Mouse (Mus musculus) embryonic facial prominence, embryonic 13.5 days (tissue): ENCODE measurements around the gene Capn3. TPM values are rescaled to one million over a fixed set of nuclear protein-coding genes. Genes with fewer than 3 reads are reported as not detected.

Experiments
- ATAC-seq: fragments of 200-750 bp; cut with Nextera tagmentation; 2 replicates; pipeline ENCODE4 v1.8.0; 2017; ENCODE audit warnings: low read depth; ENCODE audit not compliant: insufficient number of reproducible peaks, insufficient read depth, low FRiP score, low TSS enrichment
- H3K27ac ChIP-seq: fragments of 300-500 bp; sonication (generic); 2 replicates; pipeline ENCODE4 v1.5.1; 2015; ENCODE audit warnings: moderate library complexity, mild to moderate bottlenecking, inconsistent platforms
- H3K27me3 ChIP-seq: fragments of 300-500 bp; sonication (generic); 2 replicates; pipeline ENCODE4 v1.6.1; 2015; ENCODE audit warnings: mild to moderate bottlenecking, inconsistent platforms
- H3K36me3 ChIP-seq: fragments of 300-500 bp; sonication (generic); 2 replicates; pipeline ENCODE4 v1.6.1; 2015; ENCODE audit warnings: mild to moderate bottlenecking, inconsistent platforms
- H3K4me1 ChIP-seq: fragments of 300-500 bp; sonication (generic); 2 replicates; pipeline ENCODE4 v1.6.1; 2015; ENCODE audit warnings: inconsistent platforms
- H3K4me2 ChIP-seq: fragments of 300-500 bp; sonication (generic); 2 replicates; pipeline ENCODE4 v1.6.1; 2015; ENCODE audit warnings: moderate library complexity, mild to moderate bottlenecking, inconsistent platforms
- H3K4me3 ChIP-seq: fragments of 300-500 bp; sonication (generic); 2 replicates; pipeline ENCODE4 v1.5.1; 2015; ENCODE audit warnings: mild to moderate bottlenecking, inconsistent platforms
- H3K9ac ChIP-seq: fragments of 300-500 bp; sonication (generic); 2 replicates; pipeline ENCODE4 v1.6.1; 2015; ENCODE audit warnings: mild to moderate bottlenecking, inconsistent platforms
- H3K9me3 ChIP-seq: fragments of 300-500 bp; sonication (generic); 2 replicates; pipeline ENCODE4 v1.6.1; 2016; ENCODE audit warnings: inconsistent platforms
- WGBS: fragments of 180-500 bp; shearing (Covaris S2); methylation state at CpG from one replicate; pipeline ENCODE4 v1.1.7; 2015; ENCODE audit warnings: mixed read lengths; 5-methylcytosine and 5-hydroxymethylcytosine counted together
- polyA plus RNA-seq: library from polyadenylated mRNA; unstranded; fragments of >200 nt; fragmentation: Nextera tagmentation; extraction: Ambion mirVana; gene quantifications from 2 replicates; pipeline ENCODE4 v1.2.1, GENCODE M21; 2015

The Capn3 gene
- polyA plus RNA-seq, 1 experiment from 2014 or later = 0.87 TPM

DNA sequence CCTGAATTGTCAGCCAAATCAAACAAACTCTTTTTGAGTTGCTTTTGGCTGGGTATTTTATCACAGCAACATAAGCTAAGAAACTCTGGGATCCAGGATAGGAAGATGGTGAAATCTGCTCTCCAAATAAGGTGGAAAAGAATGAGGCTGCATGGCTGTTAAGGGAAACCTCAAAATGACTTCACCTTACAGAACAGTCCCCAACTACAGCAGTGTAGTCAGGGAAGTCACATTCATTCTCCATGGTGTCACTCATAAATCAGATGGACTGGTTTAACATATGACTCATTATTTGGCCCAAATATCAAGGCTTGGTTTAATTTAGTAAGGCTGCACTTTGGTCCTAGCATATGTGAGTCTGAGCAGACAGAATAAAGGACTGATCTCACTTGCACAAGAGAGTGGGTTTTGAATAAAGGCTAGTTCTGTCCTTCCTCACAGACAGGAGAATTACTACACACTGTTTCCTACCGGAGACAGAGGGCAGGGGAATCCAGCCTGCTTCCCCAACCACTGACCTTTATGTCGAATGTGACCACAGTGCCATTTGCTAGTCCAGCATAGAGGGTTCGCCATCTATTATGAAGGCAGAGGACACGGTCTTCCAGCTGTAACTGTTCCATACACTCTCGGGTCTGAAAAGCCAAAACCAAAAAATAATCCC lies 62.9 kb downstream of the Capn3 start:
- no peak for ATAC-seq
- 92% methylated on average over 5 of the region's 5 CpGs for WGBS
- Histone ChIP-seq H3K4me3 (no peak overlapping the region), H3K9me3 (no peaks in the 10 kb centered on the region), H3K4me2 (no peak overlapping the region), H3K27ac (no peak overlapping the region), H3K36me3 (peaks cover 92% of the 10 kb centered on the region), H3K27me3 (no peaks in the 10 kb centered on the region), H3K9ac (no peak overlapping the region), H3K4me1 (no peaks in the 10 kb centered on the region)

DNA sequence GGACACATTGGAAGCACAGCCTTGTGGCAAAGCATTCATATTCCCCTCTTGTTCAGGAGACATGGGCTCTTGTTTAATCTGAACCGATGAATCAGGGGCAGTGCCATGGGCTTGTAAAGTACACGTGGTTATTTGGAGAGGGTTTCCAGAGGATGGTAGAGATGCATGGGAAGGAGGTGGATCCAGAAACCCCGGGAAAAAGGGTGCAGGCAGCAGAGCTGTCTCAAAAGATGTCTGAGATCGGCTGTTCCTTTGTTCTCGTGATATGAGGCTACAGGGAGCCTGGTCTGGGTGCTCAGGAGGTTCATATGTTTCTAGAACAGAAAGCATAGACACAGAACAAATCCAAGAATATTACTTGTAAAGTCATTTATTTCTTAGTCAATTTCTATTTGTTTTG lies 71.0 kb downstream of the Capn3 start:
- WGBS = 92% methylated on average over 5 of the region's 5 CpGs
- Histone ChIP-seq H3K36me3 (peaks cover 86% of the 10 kb centered on the region), H3K9me3 (no peaks in the 10 kb centered on the region), H3K27me3 (no peaks in the 10 kb centered on the region), H3K9ac (no peak overlapping the region), H3K27ac (no peak overlapping the region), H3K4me1 (no peaks in the 10 kb centered on the region), H3K4me3 (no peak overlapping the region), H3K4me2 (no peak overlapping the region)
- no peak for ATAC-seq

DNA sequence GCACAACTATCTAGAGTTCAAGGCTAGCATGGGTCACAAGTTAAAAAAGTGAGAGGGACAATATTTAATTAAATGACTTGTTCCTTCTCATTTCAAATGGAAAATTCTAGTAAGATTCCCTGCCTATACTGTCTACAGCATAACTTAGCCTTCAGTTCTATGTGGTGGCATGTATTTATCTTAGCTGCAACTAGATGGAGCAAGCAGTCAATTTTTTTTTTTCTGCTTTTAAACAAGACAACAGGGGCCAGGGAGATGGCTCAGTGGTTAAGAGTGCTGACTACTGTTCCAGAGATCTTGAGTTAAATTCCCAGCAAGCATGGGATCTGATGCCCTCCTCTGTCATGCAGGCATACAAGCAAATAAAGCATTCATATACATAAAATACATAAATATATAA lies 73.7 kb downstream of the Capn3 start:
- Histone ChIP-seq H3K27me3 (no peaks in the 10 kb centered on the region), H3K9ac (no peak overlapping the region), H3K4me1 (no peaks in the 10 kb centered on the region), H3K4me3 (no peak overlapping the region), H3K4me2 (no peak overlapping the region), H3K27ac (no peak overlapping the region), H3K9me3 (no peaks in the 10 kb centered on the region), H3K36me3 (peaks cover 84% of the 10 kb centered on the region)
- ATAC-seq = no peak

DNA sequence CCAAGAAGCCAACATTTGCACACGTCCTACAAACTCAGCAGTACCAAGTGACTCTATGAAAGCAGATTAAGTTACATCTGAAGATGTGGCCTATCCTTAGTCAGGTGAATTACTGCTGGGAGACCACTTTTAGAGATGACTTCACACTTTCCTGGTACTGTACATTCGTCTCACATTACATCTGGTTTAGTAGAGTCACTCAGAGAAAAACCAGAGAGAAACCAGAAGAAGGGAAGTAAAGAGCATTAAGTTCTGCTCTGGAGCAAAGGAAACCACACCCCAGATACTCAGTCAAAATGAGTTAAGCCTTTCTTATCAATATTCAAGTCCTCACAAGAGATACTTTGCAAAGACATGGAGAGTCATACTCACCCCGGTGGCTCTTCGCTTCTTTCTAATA lies 75.4 kb downstream of the Capn3 start:
- H3K4me2 ChIP-seq = no peak overlapping the region
- H3K9me3 ChIP-seq = no peaks in the 10 kb centered on the region
- no peak overlapping the region for H3K4me3 ChIP-seq
- H3K9ac ChIP-seq = no peak overlapping the region
- WGBS = 88% methylated on average over 4 of the region's 4 CpGs
- H3K27ac ChIP-seq = no peak overlapping the region
- H3K4me1 ChIP-seq = no peaks in the 10 kb centered on the region
- H3K27me3 ChIP-seq = no peaks in the 10 kb centered on the region
- H3K36me3 ChIP-seq = peaks cover 80% of the 10 kb centered on the region
- no peak for ATAC-seq

DNA sequence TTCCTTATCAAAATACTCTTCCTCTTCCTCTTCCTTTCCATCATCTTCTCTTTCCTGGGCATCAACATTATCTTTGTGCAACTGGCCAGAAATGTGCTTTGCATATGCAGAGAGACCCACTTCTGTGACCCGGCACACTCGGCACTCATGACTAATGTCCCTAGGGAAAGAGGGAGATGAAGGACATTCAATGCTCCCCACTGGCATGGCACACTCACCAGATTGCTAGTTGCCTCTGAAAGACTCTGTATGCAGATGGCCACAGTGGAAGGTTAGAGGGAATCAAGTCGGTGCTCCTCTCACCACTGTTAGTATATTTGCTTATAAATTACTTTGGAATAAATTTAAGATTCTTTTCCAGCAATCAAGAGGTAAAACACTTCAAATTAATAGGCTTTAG lies 83.5 kb downstream of the Capn3 start:
- no peak for ATAC-seq
- Histone ChIP-seq H3K27me3 (no peaks in the 10 kb centered on the region), H3K9me3 (no peaks in the 10 kb centered on the region), H3K27ac (peak overlapping the region; percentile 33; the same call in 1 of the 2 replicates), H3K4me3 (no peak overlapping the region), H3K9ac (no peak overlapping the region), H3K36me3 (peaks cover 21% of the 10 kb centered on the region), H3K4me1 (peaks cover 15% of the 10 kb centered on the region), H3K4me2 (0 out of 2 replicates have a peak overlapping the region, but pooled peaks have one; percentile 3)
- WGBS = 74% methylated on average over 3 of the region's 3 CpGs

DNA sequence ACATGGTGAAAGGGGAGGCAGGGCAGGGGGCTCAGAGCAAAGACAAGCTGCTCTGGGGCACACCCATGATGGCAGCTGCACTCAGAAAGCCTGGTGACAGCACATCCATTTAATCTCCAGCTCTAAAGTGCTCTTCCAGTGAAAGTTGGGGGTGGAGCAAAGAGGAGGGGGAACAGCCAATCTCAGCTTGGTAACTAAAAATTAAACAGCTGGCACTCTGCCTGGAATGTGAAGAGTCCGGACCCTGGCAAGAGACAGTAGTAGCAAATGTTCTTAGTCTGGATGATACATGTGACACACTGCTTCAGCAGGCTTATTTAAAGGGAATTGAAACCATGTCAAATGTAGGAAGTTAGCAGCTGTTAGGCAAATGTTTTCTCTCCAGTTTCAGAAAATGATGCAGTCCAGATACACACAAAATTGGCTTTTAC lies 84.0 kb downstream of the Capn3 start:
- ATAC-seq = peak; percentile 67

DNA sequence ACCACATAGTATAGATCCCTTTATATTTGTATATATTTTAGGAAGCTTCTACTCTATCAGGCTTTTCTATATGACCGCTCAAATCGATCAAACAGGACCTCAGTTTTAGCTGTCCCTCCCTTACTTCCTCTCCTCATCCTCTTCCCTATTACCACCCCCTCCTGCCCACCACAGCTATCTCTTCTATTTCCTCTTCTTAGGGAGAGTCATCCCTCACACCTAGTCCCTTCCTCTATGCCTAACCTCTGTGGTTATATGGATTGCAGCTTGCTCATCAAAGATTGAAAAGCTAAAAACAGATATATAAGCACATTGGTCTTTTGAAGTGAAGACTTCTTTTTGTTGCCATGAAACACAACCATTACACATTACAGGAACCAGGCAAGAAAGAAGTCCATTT lies 88.9 kb downstream of the Capn3 start:
- H3K27ac ChIP-seq = no peak overlapping the region
- H3K36me3 ChIP-seq = peaks cover 31% of the 10 kb centered on the region
- no peak overlapping the region for H3K4me2 ChIP-seq
- H3K4me3 ChIP-seq = no peak overlapping the region
- no peaks in the 10 kb centered on the region for H3K9me3 ChIP-seq
- 99% methylated on average over 2 of the region's 2 CpGs for WGBS
- no peaks in the 10 kb centered on the region for H3K27me3 ChIP-seq
- peaks cover 9% of the 10 kb centered on the region for H3K4me1 ChIP-seq
- H3K9ac ChIP-seq = no peak overlapping the region
- ATAC-seq = no peak

More for the DNA sequence above, 84.0 kb downstream of the Capn3 start:
- no peak overlapping the region for H3K9ac ChIP-seq
- H3K4me3 ChIP-seq = no peak overlapping the region
- H3K36me3 ChIP-seq = peaks cover 18% of the 10 kb centered on the region
- 13% methylated on average over 1 of the region's 1 CpGs for WGBS
- H3K27ac ChIP-seq = peak overlapping the region; percentile 33
- H3K27me3 ChIP-seq = no peaks in the 10 kb centered on the region
- H3K4me1 ChIP-seq = peaks cover 15% of the 10 kb centered on the region
- H3K4me2 ChIP-seq = 0 out of 2 replicates have a peak overlapping the region, but pooled peaks have one; percentile 3
- no peaks in the 10 kb centered on the region for H3K9me3 ChIP-seq

Other genes starting within 250 kb of the Capn3 start
- 0.07 TPM in 2 replicates for gene Pla2g4e, start 210.7 kb upstream of the Capn3 start, polyA plus RNA-seq
- 0.11 TPM in 1 of 2 replicates, not detected in the other for gene Pla2g4d, start 166.8 kb upstream of the Capn3 start, polyA plus RNA-seq
- gene Pla2g4f, start 141.9 kb upstream of the Capn3 start, polyA plus RNA-seq = 0.18 and 0.25 TPM in 2 replicates
- gene Vps39, start 102.9 kb upstream of the Capn3 start, polyA plus RNA-seq = 24.4 and 28.3 TPM in 2 replicates
- 8.0 and 8.6 TPM in 2 replicates for gene Ganc, start 52.1 kb upstream of the Capn3 start, polyA plus RNA-seq
- 11.9 and 16.4 TPM in 2 replicates for gene Tmem87a, start 51.9 kb upstream of the Capn3 start, polyA plus RNA-seq
- 49.1 and 49.7 TPM in 2 replicates for gene Zfp106, start 107.8 kb downstream of the Capn3 start, polyA plus RNA-seq
- gene Snap23, start 111.7 kb downstream of the Capn3 start, polyA plus RNA-seq = 51.7 and 54.5 TPM in 2 replicates
- gene Haus2, start 153.4 kb downstream of the Capn3 start, polyA plus RNA-seq = 27.9 and 29.5 TPM in 2 replicates
- gene Lrrc57, start 153.5 kb downstream of the Capn3 start, polyA plus RNA-seq = 25.1 and 27.7 TPM in 2 replicates
- gene Stard9, start 173.1 kb downstream of the Capn3 start, polyA plus RNA-seq = 4.7 and 5.9 TPM in 2 replicates